Mouse (Mus musculus) neural tube, embryonic 15.5 days (tissue): Measurements from ENCODE around the gene Vtn. TPM values are rescaled to one million over a fixed set of nuclear protein-coding genes. Genes with fewer than 3 reads are reported as not detected.

Experiments
- ATAC-seq: fragments of 200-750 bp; cut with Nextera tagmentation; 2 replicates; pipeline ENCODE4 v1.8.0; 2017; ENCODE audit warnings: mild to moderate bottlenecking, moderate TSS enrichment, moderate library complexity; ENCODE audit not compliant: low FRiP score
- H3K27ac ChIP-seq: fragments of 300-500 bp; sonication (generic); replicated peaks from 2 replicates; pipeline ENCODE4 v1.5.1; 2015; ENCODE audit warnings: mild to moderate bottlenecking, inconsistent platforms
- H3K27me3 ChIP-seq: fragments of 300-500 bp; sonication (generic); replicated peaks from 2 replicates; pipeline ENCODE4 v1.6.1; 2015; ENCODE audit warnings: inconsistent platforms
- H3K36me3 ChIP-seq: fragments of 300-500 bp; sonication (generic); 2 replicates; pipeline ENCODE4 v1.6.1; 2015; ENCODE audit warnings: inconsistent platforms
- H3K4me1 ChIP-seq: fragments of 300-500 bp; sonication (generic); 2 replicates; pipeline ENCODE4 v1.6.1; 2015; ENCODE audit warnings: inconsistent platforms
- H3K4me2 ChIP-seq: fragments of 300-500 bp; sonication (generic); 2 replicates; pipeline ENCODE4 v1.6.1; 2015; ENCODE audit warnings: inconsistent platforms, mild to moderate bottlenecking, moderate library complexity
- H3K4me3 ChIP-seq: fragments of 300-500 bp; sonication (generic); replicated peaks from 2 replicates; pipeline ENCODE4 v1.5.1; 2015; ENCODE audit warnings: mild to moderate bottlenecking, inconsistent platforms
- H3K9ac ChIP-seq: fragments of 300-500 bp; sonication (generic); replicated peaks from 2 replicates; pipeline ENCODE4 v1.6.1; 2015; ENCODE audit warnings: mild to moderate bottlenecking, inconsistent platforms
- H3K9me3 ChIP-seq: fragments of 300-500 bp; sonication (generic); replicated peaks from 2 replicates; pipeline ENCODE4 v1.6.1; 2016; ENCODE audit warnings: inconsistent platforms
- WGBS: fragments of 180-500 bp; shearing (Covaris S2); methylation state at CpG from one replicate; pipeline ENCODE4 v1.1.7; 2015; ENCODE audit warnings: mixed read lengths; 5-methylcytosine and 5-hydroxymethylcytosine counted together
- polyA plus RNA-seq: library from polyadenylated mRNA; unstranded; fragments of >200 nt; fragmentation: Nextera tagmentation; extraction: Ambion mirVana; gene quantifications from 2 replicates; pipeline ENCODE4 v1.2.1, GENCODE M21; 2015

Vtn gene
- polyA plus RNA-seq, 1 experiment from 2014 or later: 156 TPM

GRCm38 (mm10) chr11:78536690-78537084 is 37.8 kb downstream of the Vtn start:
- Histone ChIP-seq H3K4me1 (peaks cover 37% of the 10 kb centered on the region), H3K4me2 (peak overlapping the region; percentile 80), H3K27ac (peak overlapping the region; percentile 95), H3K9me3 (no peaks in the 10 kb centered on the region), H3K4me3 (peak overlapping the region; percentile 88), H3K36me3 (peaks cover 31% of the 10 kb centered on the region), H3K27me3 (no peaks in the 10 kb centered on the region), H3K9ac (peak overlapping the region; percentile 80)
- WGBS: 4% methylated on average over 14 of the region's 14 CpGs
- ATAC-seq: peak; percentile 5

- peaks cover 49% of the 10 kb centered on the region for H3K36me3 ChIP-seq
- H3K9ac ChIP-seq: no peak overlapping the region
- H3K4me1 ChIP-seq: peaks cover 24% of the 10 kb centered on the region
- H3K9me3 ChIP-seq: no peaks in the 10 kb centered on the region
- 89% methylated on average over 3 of the region's 3 CpGs for whole genome bisulfite sequencing
- H3K4me3 ChIP-seq: no peak overlapping the region
- H3K27ac ChIP-seq: no peak overlapping the region
- no peak overlapping the region for H3K4me2 ChIP-seq
- H3K27me3 ChIP-seq: no peaks in the 10 kb centered on the region
- no peak for ATAC-seq
These were observed 41.5 kb downstream of the Vtn start for GRCm38 (mm10) chr11:78540358-78540757.

- H3K4me3 ChIP-seq: no peak overlapping the region
- ATAC-seq: no peak
- no peak overlapping the region for H3K9ac ChIP-seq
- no peaks in the 10 kb centered on the region for H3K27me3 ChIP-seq
- H3K9me3 ChIP-seq: no peaks in the 10 kb centered on the region
- H3K4me2 ChIP-seq: no peak overlapping the region
- no peak overlapping the region for H3K27ac ChIP-seq
- peaks cover 37% of the 10 kb centered on the region for H3K36me3 ChIP-seq
- WGBS: 94% methylated on average over 7 of the region's 7 CpGs
- H3K4me1 ChIP-seq: peaks cover 13% of the 10 kb centered on the region
These were observed 45.7 kb downstream of the Vtn start for GRCm38 (mm10) chr11:78544449-78545111.

GRCm38 (mm10) chr11:78545181-78545580 is 46.3 kb downstream of the Vtn start:
- no peak overlapping the region for H3K4me2 ChIP-seq

GRCm38 (mm10) chr11:78547718-78548460 is 49.0 kb downstream of the Vtn start:
- Histone ChIP-seq H3K4me2 (no peak overlapping the region), H3K9ac (no peak overlapping the region), H3K9me3 (no peaks in the 10 kb centered on the region), H3K4me3 (no peak overlapping the region), H3K36me3 (peaks cover 16% of the 10 kb centered on the region), H3K27me3 (no peaks in the 10 kb centered on the region), H3K27ac (no peak overlapping the region), H3K4me1 (peaks cover 23% of the 10 kb centered on the region)
- ATAC-seq: no peak
- WGBS: 88% methylated on average over 2 of the region's 2 CpGs

More at GRCm38 (mm10) chr11:78545181-78545580, 46.3 kb downstream of the Vtn start:
- Histone ChIP-seq H3K27ac (no peak overlapping the region), H3K27me3 (no peaks in the 10 kb centered on the region), H3K36me3 (peaks cover 31% of the 10 kb centered on the region), H3K4me3 (no peak overlapping the region), H3K9ac (no peak overlapping the region), H3K4me1 (peaks cover 19% of the 10 kb centered on the region), H3K9me3 (no peaks in the 10 kb centered on the region)
- ATAC-seq: no peak
- 77% methylated on average over 8 of the region's 8 CpGs for WGBS

GRCm38 (mm10) chr11:78549491-78549987 is 50.6 kb downstream of the Vtn start:
- Histone ChIP-seq H3K36me3 (peaks cover 5% of the 10 kb centered on the region; the same call in 1 of the 2 replicates), H3K4me2 (peak overlapping the region; percentile 76), H3K4me1 (peaks cover 23% of the 10 kb centered on the region), H3K9me3 (0 out of 2 replicates have a peak, but pooled peaks cover 5% of the 10 kb centered on the region), H3K9ac (peak overlapping the region; percentile 70; the same call in 1 of the 2 replicates), H3K4me3 (peak overlapping the region; percentile 66), H3K27ac (no peak overlapping the region), H3K27me3 (no peaks in the 10 kb centered on the region)
- no peak for ATAC-seq
- 15% methylated on average over 5 of the region's 5 CpGs for WGBS

GRCm38 (mm10) chr11:78550168-78551058 is 51.5 kb downstream of the Vtn start, which contains the start of gene Tmem97:
TSS of gene Tmem97 (minus strand) at chr11:78550777.
- peaks cover under 1% of the 10 kb centered on the region; the same call in 1 of the 2 replicates for H3K36me3 ChIP-seq
- H3K4me1 ChIP-seq: peaks cover 23% of the 10 kb centered on the region
- H3K4me3 ChIP-seq: peak within 1 kb of the TSS; percentile 66
- ATAC-seq: peak; percentile 99
- peak within 1 kb of the TSS; percentile 92 for H3K27ac ChIP-seq
- H3K9me3 ChIP-seq: 0 out of 2 replicates have a peak, but pooled peaks cover 5% of the 10 kb centered on the region
- under 1% methylated on average over 60 of the region's 60 CpGs for WGBS
- H3K9ac ChIP-seq: peak within 1 kb of the TSS; percentile 70
- peak within 1 kb of the TSS; percentile 76 for H3K4me2 ChIP-seq
- no peaks in the 10 kb centered on the region for H3K27me3 ChIP-seq

GRCm38 (mm10) chr11:78551059-78551398 is 52.1 kb downstream of the Vtn start:
- H3K27ac ChIP-seq: peak overlapping the region; percentile 92
- peak overlapping the region; percentile 58 for H3K9ac ChIP-seq
- H3K4me1 ChIP-seq: peaks cover 23% of the 10 kb centered on the region
- peak overlapping the region; percentile 66 for H3K4me3 ChIP-seq
- 30% methylated on average over 6 of the region's 6 CpGs for WGBS
- no peaks in the 10 kb centered on the region for H3K27me3 ChIP-seq
- 0 out of 2 replicates have a peak, but pooled peaks cover 5% of the 10 kb centered on the region for H3K9me3 ChIP-seq
- H3K4me2 ChIP-seq: peak overlapping the region; percentile 76
- no peaks in the 10 kb centered on the region for H3K36me3 ChIP-seq
- ATAC-seq: peak; percentile 51

Other genes with a start within 250 kb of the Vtn start
- 56.5 and 65.2 TPM in 2 replicates for gene 2610507B11Rik, start 237.3 kb upstream of the Vtn start, polyA plus RNA-seq
- 0.40 and 0.42 TPM in 2 replicates for gene BC030499, start 208.2 kb upstream of the Vtn start, polyA plus RNA-seq
- gene Spag5, start 197.6 kb upstream of the Vtn start, polyA plus RNA-seq: 6.5 and 13.1 TPM in 2 replicates
- 328 and 382 TPM in 2 replicates for gene Aldoc, start 176.1 kb upstream of the Vtn start, polyA plus RNA-seq
- gene Pigs, start 170.7 kb upstream of the Vtn start, polyA plus RNA-seq: 83.2 and 86.4 TPM in 2 replicates
- gene Unc119, start 155.6 kb upstream of the Vtn start, polyA plus RNA-seq: 84.3 and 88.3 TPM in 2 replicates
- 11.8 TPM in 1 of 2 replicates, not detected in the other for gene Foxn1, start 112.5 kb upstream of the Vtn start, polyA plus RNA-seq
- 0.42 TPM in 1 of 2 replicates, not detected in the other for gene Slc13a2, start 76.9 kb upstream of the Vtn start, polyA plus RNA-seq
- 23.4 and 26.0 TPM in 2 replicates for gene Slc46a1, start 33.4 kb upstream of the Vtn start, polyA plus RNA-seq
- 38.8 and 49.0 TPM in 2 replicates for gene Sarm1, start 1.3 kb upstream of the Vtn start, polyA plus RNA-seq
- 0.12 TPM in 1 of 2 replicates, not detected in the other for gene Sebox, start 4.4 kb downstream of the Vtn start, polyA plus RNA-seq
- 89.3 and 94.4 TPM in 2 replicates for gene Tmem199, start 13.1 kb downstream of the Vtn start, polyA plus RNA-seq
- 182 and 192 TPM in 2 replicates for gene Poldip2, start 13.1 kb downstream of the Vtn start, polyA plus RNA-seq
- gene Tnfaip1, start 37.2 kb downstream of the Vtn start, polyA plus RNA-seq: 56.1 and 60.3 TPM in 2 replicates
- 120 and 127 TPM in 2 replicates for gene Ift20, start 37.3 kb downstream of the Vtn start, polyA plus RNA-seq
- gene Tmem97, start 51.7 kb downstream of the Vtn start, polyA plus RNA-seq: 43.1 and 50.4 TPM in 2 replicates
- 21.1 and 25.4 TPM in 2 replicates for gene Nlk, start 198.3 kb downstream of the Vtn start, polyA plus RNA-seq